Mouse (Mus musculus): ENCODE measurements around the gene Oaz2.

Gene Oaz2

GRCm38 (mm10) chr9:65696337-65696736, 28.5 kb downstream of the Oaz2 start:
- peak; percentile 30 to 42 for DNase-seq

DNA sequence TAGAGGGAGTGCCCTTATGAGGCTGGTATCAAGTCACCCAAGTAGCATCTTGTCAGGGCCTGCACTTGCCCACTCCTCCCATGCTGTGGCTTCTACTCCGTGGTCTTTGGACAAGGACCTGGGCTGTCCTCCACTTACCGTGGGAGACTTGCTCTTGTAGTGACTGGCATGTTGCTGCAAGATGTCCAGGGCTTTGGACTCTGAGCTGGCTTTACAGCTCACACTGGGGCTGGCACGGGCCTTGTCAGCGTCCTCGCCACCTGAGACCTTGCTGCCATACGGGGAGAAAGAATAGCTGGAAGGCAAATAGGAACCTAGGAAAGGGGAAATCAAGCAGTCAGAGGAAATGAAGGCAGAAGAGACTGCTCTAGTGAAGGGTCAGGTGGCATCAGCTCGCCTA, 29.6 kb downstream of the Oaz2 start:
- DNase-seq = no peak

- DNase-seq = no peak
Observed at GRCm38 (mm10) chr9:65697992-65698391, 30.2 kb downstream of the Oaz2 start.

DNA sequence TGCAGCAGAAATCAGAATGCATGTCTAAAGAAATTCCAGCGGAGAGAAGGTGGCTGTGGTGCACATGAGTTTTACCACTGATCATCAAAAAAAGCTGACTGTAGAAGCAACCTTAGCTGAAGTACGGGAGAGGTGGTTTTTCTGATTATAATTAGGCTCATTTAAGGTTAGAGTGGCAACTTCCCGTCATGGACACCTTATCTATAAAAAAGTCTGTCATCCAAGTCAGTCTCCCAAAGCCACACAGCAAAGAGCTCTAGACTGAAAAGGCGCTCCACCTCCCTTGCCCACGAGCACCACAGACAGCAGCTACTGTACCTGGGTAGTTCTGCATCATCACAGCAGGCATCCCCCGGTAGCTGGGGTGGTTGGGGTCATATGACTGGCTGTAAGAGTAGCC, 32.7 kb downstream of the Oaz2 start:
- DNase-seq = no peak

DNA sequence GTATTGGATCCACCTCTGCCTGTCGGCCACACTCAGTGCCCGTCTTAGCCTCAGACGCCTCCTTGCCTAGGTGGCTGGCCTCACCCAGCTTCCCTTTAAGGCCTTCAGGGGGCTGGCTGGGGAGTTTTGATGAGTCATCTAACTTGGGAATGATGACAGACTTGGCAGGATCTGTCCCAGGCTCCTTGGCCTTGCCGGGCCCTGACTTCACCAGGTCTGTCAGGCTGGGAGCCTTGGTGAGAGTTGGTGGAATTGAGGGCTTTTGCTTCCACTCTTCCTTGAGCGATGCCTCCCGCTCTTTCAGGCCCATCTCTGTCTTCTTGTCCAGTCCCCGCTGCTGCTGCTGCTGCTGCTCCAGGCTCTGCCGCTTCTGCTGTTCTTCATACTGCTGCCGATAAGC, 34.5 kb downstream of the Oaz2 start:
- no peak for DNase-seq

GRCm38 (mm10) chr9:65703241-65703640, 35.4 kb downstream of the Oaz2 start:
- DNase-seq = no peak

DNA sequence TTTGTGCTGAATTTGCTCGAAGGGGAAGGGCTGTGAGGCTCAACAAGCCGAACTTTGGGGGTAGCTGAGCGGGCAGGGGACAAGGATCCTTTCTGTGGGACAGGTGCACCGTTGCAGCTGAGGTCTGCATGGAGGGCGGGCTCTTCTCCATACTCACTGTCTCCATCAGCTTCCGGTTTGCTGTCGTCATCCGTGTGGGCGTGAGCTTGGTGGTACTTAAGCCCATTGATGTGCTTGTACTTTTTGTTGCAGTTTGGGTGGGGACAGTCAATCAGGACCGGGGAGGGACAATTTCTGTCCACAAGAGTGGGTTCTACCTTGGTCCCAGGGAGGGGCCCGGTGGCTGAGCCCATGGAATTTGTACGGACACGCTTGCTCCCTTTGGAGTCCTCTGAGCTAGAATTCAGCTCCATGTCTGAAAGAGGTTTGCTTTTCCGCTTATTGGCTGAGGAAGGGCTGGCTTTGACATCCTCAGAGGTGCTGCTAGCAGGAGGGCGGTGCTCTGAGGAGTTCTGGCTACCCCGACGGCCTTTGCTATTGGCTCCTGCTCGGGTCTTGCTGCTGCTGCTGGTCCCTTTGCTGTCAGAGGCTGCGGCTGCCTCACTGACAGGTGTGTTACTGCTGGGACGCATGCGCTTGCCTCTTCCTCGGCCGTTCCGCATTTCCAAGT, 36.3 kb downstream of the Oaz2 start:
- no peak for DNase-seq

DNA sequence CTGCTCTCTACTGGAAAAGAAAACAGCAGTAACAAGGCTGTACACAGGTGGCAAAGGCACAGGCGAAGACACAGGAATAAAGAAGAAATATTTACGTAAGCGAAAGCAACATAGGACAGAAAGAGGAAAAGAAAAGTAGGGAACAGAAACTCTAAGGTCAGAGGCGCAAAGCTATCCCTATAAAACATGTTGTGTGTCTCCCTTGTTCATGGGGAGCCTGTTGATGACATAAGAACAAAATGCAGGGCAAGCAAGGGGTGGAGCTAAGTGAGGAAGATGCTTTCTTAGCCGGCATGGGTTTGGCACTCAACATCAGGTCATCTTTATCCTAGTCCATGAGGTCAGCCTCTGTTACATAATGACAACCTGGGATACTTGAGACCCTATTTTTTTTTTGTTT, 50.4 kb downstream of the Oaz2 start:
- DNase-seq = no peak

DNA sequence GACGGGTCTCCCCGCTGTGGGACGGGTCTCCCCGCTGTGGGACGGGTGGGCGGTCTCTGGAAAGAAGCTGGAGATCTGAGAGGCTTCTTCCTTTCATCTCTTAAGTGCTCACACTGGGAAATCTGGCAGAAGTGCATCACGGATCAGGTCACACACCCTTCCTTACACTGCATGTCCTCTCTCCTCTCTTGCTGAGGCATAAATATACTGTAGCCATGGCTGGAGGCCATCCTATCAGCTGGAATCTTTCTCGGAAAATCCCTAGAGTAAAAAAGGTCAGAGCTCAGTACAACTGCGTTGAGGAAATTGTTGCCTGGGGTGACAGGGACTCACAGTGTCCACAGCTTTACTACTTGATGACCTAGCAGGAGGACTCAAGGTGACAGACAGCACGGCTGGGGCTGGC, 53.4 kb downstream of the Oaz2 start:
- DNase-seq = peak; percentile 42 to 51

- DNase-seq = peak; percentile 36 to 51
Observed at GRCm38 (mm10) chr9:65724471-65725290, 56.9 kb downstream of the Oaz2 start.

DNA sequence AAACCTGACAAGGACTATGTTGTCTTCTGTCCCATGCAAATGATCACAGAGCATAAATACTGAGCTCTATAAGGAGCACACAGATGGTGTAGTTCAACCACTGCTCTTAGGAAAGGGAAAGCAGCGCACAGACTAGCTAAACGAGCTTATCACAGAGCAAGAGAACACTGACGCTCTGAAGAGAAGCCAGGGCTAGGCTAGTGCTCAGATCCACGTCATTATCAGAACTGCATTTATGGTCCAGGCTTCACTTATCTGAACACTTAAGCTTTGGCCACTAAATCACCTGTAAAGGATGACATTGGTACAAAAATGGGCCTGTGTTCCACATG, 57.5 kb downstream of the Oaz2 start:
- no peak for DNase-seq

GRCm38 (mm10) chr9:65726431-65726830, 58.6 kb downstream of the Oaz2 start:
- DNase-seq = no peak

DNA sequence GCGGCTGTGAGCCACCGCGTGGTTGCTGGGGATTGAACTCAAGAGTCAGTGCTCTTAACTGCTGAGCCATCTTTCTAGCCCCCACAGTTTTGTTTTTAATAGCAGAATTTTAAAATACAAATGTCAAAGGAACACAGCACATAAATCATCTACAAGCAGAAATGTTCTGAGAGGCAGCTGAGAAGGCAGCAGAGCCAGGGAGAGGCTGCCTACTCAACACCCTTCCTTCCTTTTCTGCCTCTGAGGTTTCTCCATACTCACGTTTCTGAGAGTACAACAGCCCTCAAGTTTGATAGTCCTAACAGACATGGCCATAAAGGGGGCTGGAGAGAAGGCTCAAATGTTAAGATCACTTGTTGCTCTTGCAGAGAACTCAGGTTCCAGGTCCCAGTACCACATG, 59.7 kb downstream of the Oaz2 start:
- DNase-seq = no peak

GRCm38 (mm10) chr9:65728588-65728987, 60.8 kb downstream of the Oaz2 start:
- no peak for DNase-seq

DNA sequence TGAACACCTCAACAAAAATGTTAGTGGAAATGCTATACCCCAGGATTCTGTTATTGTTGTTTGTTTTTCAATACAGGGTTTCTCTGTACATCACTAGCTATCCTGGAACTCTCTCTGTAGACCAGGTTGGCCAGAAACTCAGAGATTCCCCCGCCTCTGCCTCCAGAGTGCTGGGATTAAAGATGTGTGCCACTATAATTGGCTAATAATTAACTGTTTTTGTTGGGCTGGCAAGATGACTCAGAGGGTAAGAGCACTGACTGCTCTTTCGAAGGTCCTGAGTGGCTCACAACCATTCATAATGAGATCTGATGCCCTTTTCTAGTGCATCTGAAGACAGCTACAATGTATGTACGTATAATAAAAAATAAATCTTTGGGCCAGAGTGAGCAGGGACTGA, 67.1 kb downstream of the Oaz2 start:
- DNase-seq = no peak
